Mouse (Mus musculus) MEL (cell line): ENCODE results near the gene Cfap161. TPM values are rescaled to one million over a fixed set of nuclear protein-coding genes. Genes with fewer than 3 reads are reported as not detected.

Source experiments
- DNase-seq: peaks from one replicate; pipeline ENCODE4 v3.0.0; 2011; ENCODE audit warnings: low read depth, low spot score
- H3K27ac ChIP-seq: 2 replicates; pipeline ENCODE4 v1.5.1; 2012; ENCODE audit warnings: low read depth, mild to moderate bottlenecking, control low read depth, low read length, moderate library complexity; ENCODE audit not compliant: control insufficient read depth
- H3K27me3 ChIP-seq, 2 experiments: fragments of 150-350 bp in 1 of 2; sonication (generic) in 1 of 2; 2 replicates each; pipeline ENCODE4 v1.6.1; 2012; ENCODE audit warnings: low read length in 2 of 2, mild to moderate bottlenecking in 2 of 2, improper control_type of control experiment in 1 of 2, moderate library complexity in 1 of 2; ENCODE audit not compliant: insufficient read depth in 2 of 2, control insufficient read depth in 1 of 2
- H3K36me3 ChIP-seq, 2 experiments: 2 replicates each; pipeline ENCODE4 v1.6.1; 2012 to 2014; ENCODE audit warnings: low read length in 2 of 2, improper control_type of control experiment in 1 of 2, inconsistent platforms in 1 of 2, mild to moderate bottlenecking in 1 of 2; ENCODE audit not compliant: insufficient read depth in 2 of 2, control insufficient read depth in 1 of 2
- H3K4me1 ChIP-seq, 2 experiments: fragments of 150-350 bp in 1 of 2; sonication (generic) in 1 of 2; 2 replicates each; pipeline ENCODE4 v1.6.1; 2012; ENCODE audit warnings: low read length in 2 of 2, improper control_type of control experiment in 1 of 2, mild to moderate bottlenecking in 1 of 2; ENCODE audit not compliant: insufficient read depth in 2 of 2, control insufficient read depth in 1 of 2
- H3K4me3 ChIP-seq, 2 experiments: fragments of 150-350 bp in 1 of 2; sonication (generic) in 1 of 2; 2 replicates each; pipeline ENCODE4 v1.5.1; 2012; ENCODE audit warnings: low read depth in 2 of 2, low read length in 2 of 2, mild to moderate bottlenecking in 2 of 2, moderate library complexity in 2 of 2, control low read depth in 1 of 2, improper control_type of control experiment in 1 of 2; ENCODE audit not compliant: control insufficient read depth in 1 of 2, insufficient read depth in 1 of 2
- H3K79me2 ChIP-seq: 2 replicates; pipeline ENCODE4 v1.6.1; 2012; ENCODE audit warnings: mild to moderate bottlenecking, low read length, moderate library complexity; ENCODE audit not compliant: control insufficient read depth, poor library complexity, insufficient read depth
- H3K9ac ChIP-seq: 2 replicates; pipeline ENCODE4 v1.6.1; 2012; ENCODE audit warnings: low read depth, mild to moderate bottlenecking, control low read depth, low read length, moderate library complexity; ENCODE audit not compliant: control insufficient read depth, poor library complexity, severe bottlenecking
- H3K9me3 ChIP-seq: fragments of 150-350 bp; sonication (generic); replicated peaks from 2 replicates; pipeline ENCODE4 v1.6.1; 2012; ENCODE audit warnings: mild to moderate bottlenecking, low read length, improper control_type of control experiment, moderate library complexity; ENCODE audit not compliant: insufficient read depth
- CHD1 ChIP-seq: IDR thresholded peaks from 2 replicates; pipeline ENCODE4 v1.6.1; 2012; ENCODE audit warnings: low read depth, mild to moderate bottlenecking, inconsistent platforms, low read length, improper control_type of control experiment
- CHD2 ChIP-seq: IDR thresholded peaks from 2 replicates; pipeline ENCODE4 v1.6.1; 2011; ENCODE audit warnings: low read length, improper control_type of control experiment
- CTCF ChIP-seq, 3 experiments: IDR thresholded peaks in 2 of 3; conservative IDR thresholded peaks in 1 of 3; 2 replicates each; pipeline ENCODE4 v1.5.1; 2011 to 2012; ENCODE audit warnings: low read length in 3 of 3, low read depth in 2 of 3, mild to moderate bottlenecking in 2 of 3, improper control_type of control experiment in 1 of 3, inconsistent platforms in 1 of 3, mixed read lengths in 1 of 3, moderate library complexity in 1 of 3; ENCODE audit not compliant: control insufficient read depth in 1 of 3, insufficient read depth in 1 of 3, poor library complexity in 1 of 3, severe bottlenecking in 1 of 3
- E2F4 ChIP-seq: IDR thresholded peaks from 2 replicates; pipeline ENCODE4 v1.6.1; 2011; ENCODE audit warnings: low read depth, low read length, improper control_type of control experiment, borderline replicate concordance
- ELF1 ChIP-seq: IDR thresholded peaks from 2 replicates; pipeline ENCODE4 v1.6.1; 2014; ENCODE audit warnings: low read depth, mild to moderate bottlenecking, inconsistent platforms, low read length, improper control_type of control experiment, moderate library complexity
- EP300 ChIP-seq, 2 experiments: IDR thresholded peaks; 2 replicates each; pipeline ENCODE4 v1.6.1; 2011; ENCODE audit warnings: improper control_type of control experiment in 2 of 2, low read length in 2 of 2, low read depth in 1 of 2, mild to moderate bottlenecking in 1 of 2
- ETS1 ChIP-seq: IDR thresholded peaks from 2 replicates; pipeline ENCODE4 v1.6.1; 2012; ENCODE audit warnings: low read depth, mild to moderate bottlenecking, inconsistent platforms, low read length, improper control_type of control experiment, moderate library complexity
- GABPA ChIP-seq: IDR thresholded peaks from 2 replicates; pipeline ENCODE4 v1.6.1; 2012; ENCODE audit warnings: low read depth, mild to moderate bottlenecking, inconsistent platforms, low read length, improper control_type of control experiment, moderate library complexity
- GATA1 ChIP-seq: IDR thresholded peaks from 2 replicates; pipeline ENCODE4 v1.6.1; 2011; ENCODE audit warnings: low read depth, low read length, improper control_type of control experiment
- JUND ChIP-seq: IDR thresholded peaks from 2 replicates; pipeline ENCODE4 v1.6.1; 2011; ENCODE audit warnings: low read depth, mild to moderate bottlenecking, improper control_type of control experiment, low read length
- KAT2A ChIP-seq: conservative IDR thresholded peaks from 2 replicates; pipeline ENCODE4 v1.6.1; 2012; ENCODE audit warnings: low read depth, low read length, improper control_type of control experiment, inconsistent platforms
- MAZ ChIP-seq: IDR thresholded peaks from 2 replicates; pipeline ENCODE4 v1.6.1; 2012; ENCODE audit warnings: low read depth, mild to moderate bottlenecking, inconsistent platforms, low read length, improper control_type of control experiment
- MEF2A ChIP-seq: IDR thresholded peaks from 2 replicates; pipeline ENCODE4 v1.6.1; 2014; ENCODE audit warnings: low read depth, mild to moderate bottlenecking, inconsistent platforms, low read length, improper control_type of control experiment; ENCODE audit not compliant: poor library complexity, insufficient replicate concordance, severe bottlenecking; ENCODE audit errors: extremely low read depth
- MYC ChIP-seq: IDR thresholded peaks from 2 replicates; pipeline ENCODE4 v1.6.1; 2011; ENCODE audit warnings: low read depth, mild to moderate bottlenecking, low read length, improper control_type of control experiment, moderate library complexity
- NELFE ChIP-seq: IDR thresholded peaks from 2 replicates; pipeline ENCODE4 v1.6.1; 2011; ENCODE audit warnings: low read depth, low read length, improper control_type of control experiment
- NRF1 ChIP-seq: IDR thresholded peaks from 2 replicates; pipeline ENCODE4 v1.6.1; 2014; ENCODE audit warnings: low read depth, mild to moderate bottlenecking, inconsistent platforms, low read length, improper control_type of control experiment, moderate library complexity; ENCODE audit not compliant: poor library complexity, insufficient read depth, severe bottlenecking
- POLR2A ChIP-seq, 2 experiments: IDR thresholded peaks; 2 replicates each; pipeline ENCODE4 v1.6.1; 2011 to 2012; ENCODE audit warnings: low read length in 2 of 2, mild to moderate bottlenecking in 2 of 2, control low read depth in 1 of 2, improper control_type of control experiment in 1 of 2, low read depth in 1 of 2, moderate library complexity in 1 of 2; ENCODE audit not compliant: control insufficient read depth in 1 of 2, insufficient read depth in 1 of 2, poor library complexity in 1 of 2
- RAD21 ChIP-seq: IDR thresholded peaks from 2 replicates; pipeline ENCODE4 v1.6.1; 2011; ENCODE audit warnings: mild to moderate bottlenecking, low read depth, low read length, improper control_type of control experiment
- RCOR1 ChIP-seq: IDR thresholded peaks from 2 replicates; pipeline ENCODE4 v1.6.1; 2012; ENCODE audit warnings: low read depth, mild to moderate bottlenecking, inconsistent platforms, low read length, improper control_type of control experiment
- SIN3A ChIP-seq: IDR thresholded peaks from 2 replicates; pipeline ENCODE4 v1.6.1; 2012; ENCODE audit warnings: low read length, improper control_type of control experiment, inconsistent platforms
- SMC3 ChIP-seq: IDR thresholded peaks from 2 replicates; pipeline ENCODE4 v1.6.1; 2011; ENCODE audit warnings: low read depth, low read length, improper control_type of control experiment
- TAL1 ChIP-seq: IDR thresholded peaks from 2 replicates; pipeline ENCODE4 v1.6.1; 2012; ENCODE audit warnings: mild to moderate bottlenecking, inconsistent platforms, low read length, moderate library complexity, mixed read lengths
- TBP ChIP-seq: IDR thresholded peaks from 2 replicates; pipeline ENCODE4 v1.8.0; 2011; ENCODE audit warnings: low read depth, low read length, improper control_type of control experiment
- UBTF ChIP-seq: IDR thresholded peaks from 2 replicates; pipeline ENCODE4 v1.6.1; 2012; ENCODE audit warnings: low read depth, mild to moderate bottlenecking, inconsistent platforms, low read length, improper control_type of control experiment, moderate library complexity, borderline replicate concordance; ENCODE audit not compliant: insufficient read depth
- USF1 ChIP-seq: IDR thresholded peaks from 2 replicates; pipeline ENCODE4 v1.6.1; 2014; ENCODE audit warnings: low read depth, mild to moderate bottlenecking, inconsistent platforms, low read length, improper control_type of control experiment, moderate library complexity
- ZMIZ1 ChIP-seq: IDR thresholded peaks from 2 replicates; pipeline ENCODE4 v1.6.1; 2012; ENCODE audit warnings: low read depth, mild to moderate bottlenecking, inconsistent platforms, low read length, improper control_type of control experiment, moderate library complexity
- ZNF384 ChIP-seq: IDR thresholded peaks from 2 replicates; pipeline ENCODE4 v1.6.1; 2012; ENCODE audit warnings: low read depth, mild to moderate bottlenecking, inconsistent platforms, low read length, improper control_type of control experiment
- polyA plus RNA-seq, 2 experiments: library from polyadenylated mRNA; stranded (reverse) in 1 of 2; unstranded in 1 of 2; fragments of >175 nt in 1 of 2; fragments of >200 nt in 1 of 2; gene quantifications; 2 replicates each; pipeline versions ENCODE4 v1.2.1 to v1.2.4; 2012; ENCODE audit warnings: low replicate concordance in 2 of 2, low read depth in 1 of 2; ENCODE audit not compliant: insufficient read length in 2 of 2, insufficient read depth in 1 of 2, missing spikeins in 1 of 2
- total RNA-seq: library from RNA; depleted of rRNA; stranded (reverse); fragments of 300-350 nt; gene quantifications from 2 replicates; pipeline ENCODE4 v1.2.3, GENCODE M21; 2012

Gene Cfap161
- total and polyA plus RNA-seq, 3 experiments = not detected

DNA sequence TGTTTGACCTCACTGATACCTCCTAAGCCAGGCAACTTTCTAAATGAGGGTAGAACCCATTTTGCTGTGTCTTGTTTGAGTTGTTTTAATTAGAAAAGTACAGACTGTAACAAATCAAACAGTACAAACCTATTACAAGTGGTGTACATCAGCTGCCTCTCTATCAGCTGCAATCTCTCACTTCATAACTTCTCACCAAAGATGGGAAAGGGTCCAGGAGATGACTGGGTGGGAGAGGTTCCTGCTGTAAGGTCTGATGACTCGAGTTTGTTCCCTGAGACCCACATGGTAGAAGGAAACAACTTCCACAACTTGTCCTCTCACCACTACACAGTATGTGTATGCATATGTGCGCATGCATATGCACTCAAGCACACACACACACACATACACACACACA is 32.1 kb upstream of the Cfap161 start:
- no peak for DNase-seq
- Histone ChIP-seq H3K27me3 (no peaks in the 10 kb centered on the region), H3K9ac (no peak overlapping the region), H3K4me3 (no peak overlapping the region), H3K36me3 (no peaks in the 10 kb centered on the region), H3K9me3 (no peaks in the 10 kb centered on the region), H3K4me1 (no peaks in the 10 kb centered on the region), H3K27ac (no peak overlapping the region), H3K79me2 (no peaks in the 10 kb centered on the region)
- TF ChIP-seq ZMIZ1 (no peak), TBP (no peak)

DNA sequence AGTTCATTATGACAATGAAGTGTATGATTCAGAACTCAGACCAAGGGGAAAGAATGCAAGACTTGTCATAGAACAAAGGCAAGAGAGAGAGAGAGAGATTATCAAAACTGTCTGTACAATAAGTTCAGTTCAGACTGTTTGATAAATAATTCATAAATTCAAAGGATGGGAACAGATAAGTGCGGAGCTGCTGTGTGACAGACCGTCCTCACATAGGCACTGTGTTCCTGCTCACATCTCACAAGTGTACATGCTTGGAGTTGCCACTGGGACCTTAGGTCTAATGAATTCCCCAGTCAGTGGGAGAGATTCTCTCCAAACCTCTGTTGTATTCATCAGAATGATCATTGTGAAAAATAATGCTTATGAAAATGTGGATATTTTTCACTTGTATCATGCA is 27.3 kb upstream of the Cfap161 start:
- H3K27ac ChIP-seq = no peak overlapping the region
- H3K79me2 ChIP-seq = no peaks in the 10 kb centered on the region
- H3K36me3 ChIP-seq = no peaks in the 10 kb centered on the region
- no peak overlapping the region for H3K4me3 ChIP-seq
- no peaks in the 10 kb centered on the region; a peak in 1 of 4 replicates for H3K27me3 ChIP-seq
- H3K4me1 ChIP-seq = no peaks in the 10 kb centered on the region
- TF ChIP-seq JUND = no peak
- no peak for TF ChIP-seq MEF2A
- no peak for TF ChIP-seq TAL1
- no peak for TF ChIP-seq EP300 (IDR thresholded peaks at IDR 0.05; ENCODE audit: low read depth in 1 of 2, low read length in 2 of 2)
- no peak for TF ChIP-seq USF1
- TF ChIP-seq GATA1 = no peak
- no peak for TF ChIP-seq ELF1
- TF ChIP-seq MYC = no peak
- no peak for TF ChIP-seq GABPA
- TF ChIP-seq NRF1 = no peak
- TF ChIP-seq ETS1 = no peak
- no peak for TF ChIP-seq KAT2A
- TF ChIP-seq ZMIZ1 = no peak
- TF ChIP-seq RAD21 = no peak
- no peak for TF ChIP-seq CHD2
- H3K9me3 ChIP-seq = no peaks in the 10 kb centered on the region
- no peak for DNase-seq
- no peak overlapping the region for H3K9ac ChIP-seq

GRCm38 (mm10) chr7:83816886-83817285 is 22.2 kb upstream of the Cfap161 start:
- no peak overlapping the region for H3K27ac ChIP-seq
- no peaks in the 10 kb centered on the region for H3K36me3 ChIP-seq

More at GRCm38 (mm10) chr7:83816886-83817285, 22.2 kb upstream of the Cfap161 start:
- no peaks in the 10 kb centered on the region; a peak in 1 of 4 replicates for H3K27me3 ChIP-seq
- TF ChIP-seq TAL1 (no peak), ETS1 (no peak), UBTF (no peak), MAZ (no peak), POLR2A (IDR thresholded peaks at IDR 0.05; ENCODE audit: control insufficient read depth in 1 of 2, insufficient read depth in 1 of 2, low read depth in 1 of 2, low read length in 2 of 2, poor library complexity in 1 of 2) (no peak), CHD2 (no peak), CHD1 (no peak), ZMIZ1 (no peak), SIN3A (no peak), NELFE (no peak), SMC3 (no peak), E2F4 (no peak), EP300 (IDR thresholded peaks at IDR 0.05; ENCODE audit: low read depth in 1 of 2, low read length in 2 of 2) (no peak), CTCF (IDR thresholded peaks at IDR 0.05 in 2 of 3, conservative IDR thresholded peaks at IDR 0.05 in 1 of 3; ENCODE audit: control insufficient read depth in 1 of 3, insufficient read depth in 1 of 3, low read depth in 2 of 3, low read length in 3 of 3, poor library complexity in 1 of 3, severe bottlenecking in 1 of 3) (no peak), RCOR1 (no peak), RAD21 (no peak), GATA1 (no peak), ELF1 (no peak), ZNF384 (no peak)
- H3K4me1 ChIP-seq = no peaks in the 10 kb centered on the region
- DNase-seq = no peak
- H3K9ac ChIP-seq = no peak overlapping the region
- H3K4me3 ChIP-seq = no peak overlapping the region
- H3K9me3 ChIP-seq = no peaks in the 10 kb centered on the region
- no peaks in the 10 kb centered on the region for H3K79me2 ChIP-seq
